Mouse (Mus musculus): Measurements from ENCODE around the gene Lasp1. TPM values are rescaled to one million over a fixed set of nuclear protein-coding genes. Genes with fewer than 3 reads are reported as not detected.

Gene Lasp1
- polyA plus RNA-seq, 1 experiment from 2014 or later, result 31.4 TPM

DNA sequence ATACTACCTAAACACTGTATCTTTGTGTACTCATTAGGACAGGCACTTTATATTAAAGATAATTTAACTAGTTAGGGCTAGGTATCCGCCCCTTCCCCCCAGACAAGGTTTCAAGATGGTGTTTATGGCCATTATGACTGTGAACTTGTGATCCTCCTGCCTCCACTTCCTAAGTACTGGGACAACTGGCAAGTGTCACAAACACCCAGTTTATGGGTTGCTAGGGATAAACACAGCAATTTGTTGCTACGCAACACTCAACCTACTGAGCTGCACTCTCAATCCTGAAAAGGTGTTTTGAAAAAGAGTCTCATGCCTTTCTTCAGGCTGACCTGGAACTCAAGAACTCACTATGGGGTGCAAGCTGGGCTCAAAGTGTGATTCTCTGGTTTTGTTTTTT is 78.5 kb downstream of the Lasp1 start:
- H3K4me2 ChIP-seq, result no peak overlapping the region
- no peaks in the 10 kb centered on the region for H3K9me3 ChIP-seq (replicated peaks)
- no peak overlapping the region for H3K4me3 ChIP-seq (replicated peaks)
- H3K36me3 ChIP-seq (replicated peaks), result no peaks in the 10 kb centered on the region
- no peak for ATAC-seq (ENCODE audit: insufficient read depth)
- no peak overlapping the region for H3K27ac ChIP-seq (replicated peaks)
- H3K9ac ChIP-seq, result no peak overlapping the region
- WGBS (ENCODE audit: insufficient replicate concordance), result 76% methylated on average over 2 of the region's 2 CpGs
- no peaks in the 10 kb centered on the region for H3K4me1 ChIP-seq (replicated peaks)
- no peaks in the 10 kb centered on the region for H3K27me3 ChIP-seq

DNA sequence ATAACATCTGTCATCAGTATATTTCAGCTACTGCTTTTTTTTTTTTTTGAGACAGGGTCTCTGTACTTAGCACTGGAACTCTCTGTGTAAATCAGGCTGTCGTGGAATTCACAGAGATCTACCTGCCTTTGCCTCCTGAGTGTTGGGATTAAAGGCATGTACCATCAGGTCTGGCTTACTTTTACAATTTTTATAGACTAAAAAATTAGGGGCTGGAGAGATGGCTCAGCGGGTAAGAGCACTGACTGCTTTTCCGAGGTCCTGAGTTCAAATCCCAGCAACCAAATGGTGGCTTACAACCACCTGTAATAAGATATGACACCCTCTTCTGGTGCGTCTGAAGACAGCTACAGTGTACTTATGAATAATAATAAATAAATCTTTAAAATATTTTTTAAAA is 81.6 kb downstream of the Lasp1 start:
- 71% methylated on average over 4 of the region's 4 CpGs for WGBS (ENCODE audit: insufficient replicate concordance)

DNA sequence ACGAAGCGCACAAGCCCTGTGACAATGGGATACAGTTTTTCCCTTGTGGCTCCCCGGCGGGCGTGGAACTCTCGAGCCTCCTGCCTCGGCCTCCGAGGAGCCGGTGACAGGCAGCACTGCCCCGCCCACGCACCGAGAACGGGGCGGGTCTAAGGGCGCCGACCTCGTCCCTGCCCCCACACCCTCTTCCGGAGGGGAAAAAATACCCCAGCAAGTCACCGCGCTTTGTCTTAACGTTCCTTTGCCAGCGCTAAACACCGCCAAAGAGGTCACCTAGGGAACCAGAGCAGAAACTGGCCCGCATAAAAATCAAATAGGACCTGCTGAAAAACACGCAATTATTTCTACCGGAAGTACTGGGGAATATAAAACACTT is 84.7 kb downstream of the Lasp1 start:
- peak; percentile 68 for ATAC-seq (ENCODE audit: insufficient read depth)
- peak overlapping the region; percentile 59 for H3K9ac ChIP-seq
- H3K4me3 ChIP-seq (replicated peaks), result peak overlapping the region; percentile 70
- H3K4me1 ChIP-seq (replicated peaks), result peaks cover 22% of the 10 kb centered on the region
- H3K9me3 ChIP-seq (replicated peaks), result no peaks in the 10 kb centered on the region
- H3K36me3 ChIP-seq (replicated peaks), result no peaks in the 10 kb centered on the region
- peak overlapping the region; percentile 87 for H3K27ac ChIP-seq (replicated peaks)
- 6% methylated on average over 26 of the region's 26 CpGs for WGBS (ENCODE audit: insufficient replicate concordance)
- H3K27me3 ChIP-seq, result no peaks in the 10 kb centered on the region
- H3K4me2 ChIP-seq, result peak overlapping the region; percentile 76

More for the DNA sequence above, 81.6 kb downstream of the Lasp1 start:
- H3K36me3 ChIP-seq (replicated peaks), result no peaks in the 10 kb centered on the region
- H3K4me1 ChIP-seq (replicated peaks), result peaks cover 19% of the 10 kb centered on the region
- H3K9me3 ChIP-seq (replicated peaks), result no peaks in the 10 kb centered on the region
- no peak overlapping the region for H3K4me3 ChIP-seq (replicated peaks)
- ATAC-seq (ENCODE audit: insufficient read depth), result no peak
- no peak overlapping the region for H3K9ac ChIP-seq
- no peak overlapping the region for H3K4me2 ChIP-seq
- no peak overlapping the region for H3K27ac ChIP-seq (replicated peaks)
- no peaks in the 10 kb centered on the region for H3K27me3 ChIP-seq

DNA sequence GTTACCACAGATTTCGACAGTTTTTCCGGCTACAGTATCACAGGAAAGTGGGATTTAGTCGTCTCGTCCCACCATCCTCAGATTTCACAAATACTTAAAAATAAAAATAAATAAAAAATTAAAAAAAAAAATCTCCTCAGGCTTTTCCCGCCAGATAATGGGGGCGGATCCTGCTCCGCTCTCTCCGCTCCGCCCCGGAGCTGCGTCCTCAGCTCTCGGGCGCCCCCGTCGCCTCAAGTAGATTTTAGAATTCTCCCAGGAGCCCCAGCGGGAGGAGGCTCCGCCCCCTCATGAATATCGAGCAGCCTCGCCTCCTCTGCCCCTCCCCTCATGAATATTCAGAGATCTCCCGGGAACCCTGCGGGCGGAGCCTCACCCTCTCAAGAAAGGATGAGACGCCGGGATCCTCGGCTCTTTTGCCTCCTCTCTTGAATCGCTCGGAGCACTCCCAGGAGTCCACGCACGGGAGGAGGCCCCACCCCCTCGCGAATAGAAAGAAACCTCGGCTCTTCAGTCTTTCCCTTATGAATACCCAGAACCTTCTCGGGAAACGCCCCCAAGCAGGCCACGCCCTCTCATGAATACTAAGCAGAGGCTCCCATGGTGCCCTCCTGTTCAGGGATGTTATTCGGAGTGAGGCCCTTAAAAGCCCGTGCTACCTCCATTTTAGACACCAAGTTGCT is 85.3 kb downstream of the Lasp1 start, which contains the start of gene Fbxo47:
Gene Fbxo47 (minus strand): TSS at position 237 of the 683 bp plus-strand sequence.
- H3K9ac ChIP-seq, result peak within 1 kb of the TSS; percentile 64
- peak; percentile 90 for ATAC-seq (ENCODE audit: insufficient read depth)
- WGBS (ENCODE audit: insufficient replicate concordance), result under 1% methylated on average over 37 of the region's 37 CpGs

DNA sequence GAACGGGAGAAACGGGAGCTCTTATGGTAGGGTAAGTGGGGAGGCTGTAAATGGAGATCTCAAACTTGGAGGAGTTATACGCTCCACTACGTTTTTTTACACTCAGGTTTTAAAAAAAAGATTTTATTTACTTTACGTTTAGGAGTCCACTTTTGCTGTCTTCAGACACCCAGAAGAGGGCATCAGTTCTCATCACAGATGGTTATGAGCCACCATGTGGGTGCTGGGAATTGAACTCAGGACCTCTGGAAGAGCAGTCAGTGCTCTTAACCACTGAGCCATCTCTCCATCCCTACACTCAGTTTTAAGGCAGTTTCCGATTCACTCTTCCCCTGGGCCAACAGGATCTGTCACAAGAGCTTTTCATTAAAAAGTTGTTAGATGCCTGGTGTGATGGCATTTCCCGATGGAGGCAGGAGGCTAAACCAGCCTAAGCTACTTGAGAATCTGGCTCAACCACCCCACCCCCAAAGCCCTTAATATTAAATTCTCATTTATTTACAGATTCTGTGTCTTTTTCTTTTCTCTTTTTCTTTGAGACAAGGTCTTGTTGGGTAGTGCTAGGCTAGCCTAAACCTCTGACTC is 85.9 kb downstream of the Lasp1 start:
- H3K9ac ChIP-seq, result peak overlapping the region; percentile 64; the same call in 1 of the 2 replicates
- no peaks in the 10 kb centered on the region for H3K9me3 ChIP-seq (replicated peaks)
- H3K27ac ChIP-seq (replicated peaks), result peak overlapping the region; percentile 87

More for the DNA sequence above, 85.3 kb downstream of the Lasp1 start, which contains the start of gene Fbxo47:
- Histone ChIP-seq H3K36me3 (replicated peaks) (no peaks in the 10 kb centered on the region), H3K9me3 (replicated peaks) (no peaks in the 10 kb centered on the region), H3K4me1 (replicated peaks) (peaks cover 22% of the 10 kb centered on the region), H3K4me3 (replicated peaks) (peak within 1 kb of the TSS; percentile 70), H3K27me3 (no peaks in the 10 kb centered on the region), H3K4me2 (peak within 1 kb of the TSS; percentile 76), H3K27ac (replicated peaks) (peak within 1 kb of the TSS; percentile 87)

DNA sequence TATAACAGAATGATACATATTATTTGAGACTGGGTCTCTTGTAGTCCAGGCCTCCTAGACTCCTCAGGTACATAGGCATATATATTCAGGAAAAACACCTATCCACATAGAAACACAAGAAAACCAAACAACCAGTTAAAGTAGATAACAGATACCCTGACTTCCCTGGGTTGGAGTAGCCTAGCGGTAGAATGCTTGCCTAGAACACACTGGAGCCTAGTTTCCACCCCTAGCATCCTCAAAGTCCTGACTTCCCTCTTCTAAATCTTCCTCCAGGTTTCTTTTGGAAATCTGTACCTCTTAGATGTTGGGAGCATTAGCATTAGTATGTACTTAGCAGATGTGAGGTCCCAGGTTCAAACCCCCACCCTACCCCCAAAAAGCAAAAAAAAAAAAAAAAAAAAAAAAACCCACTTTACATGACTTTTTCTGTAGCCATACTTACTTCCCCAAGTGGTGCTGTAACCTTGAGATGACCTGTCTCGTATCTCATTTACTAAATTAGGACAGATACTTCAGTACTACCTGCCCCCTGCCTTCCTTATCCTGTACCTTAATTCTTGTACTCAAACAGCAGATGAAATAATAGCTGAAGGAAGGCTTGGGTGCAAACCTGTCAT is 86.6 kb downstream of the Lasp1 start:
- peak overlapping the region; percentile 76 for H3K4me2 ChIP-seq
- H3K27me3 ChIP-seq, result no peaks in the 10 kb centered on the region
- ATAC-seq (ENCODE audit: insufficient read depth), result no peak
- peaks cover 22% of the 10 kb centered on the region for H3K4me1 ChIP-seq (replicated peaks)
- no peaks in the 10 kb centered on the region for H3K36me3 ChIP-seq (replicated peaks)
- H3K4me3 ChIP-seq (replicated peaks), result 0 out of 2 replicates have a peak overlapping the region, but pooled peaks have one; percentile 70
- no peaks in the 10 kb centered on the region for H3K9me3 ChIP-seq (replicated peaks)
- H3K9ac ChIP-seq, result no peak overlapping the region
- no peak overlapping the region for H3K27ac ChIP-seq (replicated peaks)
- 73% methylated on average over 2 of the region's 2 CpGs for WGBS (ENCODE audit: insufficient replicate concordance)

More for the DNA sequence above, 85.9 kb downstream of the Lasp1 start:
- Histone ChIP-seq H3K36me3 (replicated peaks) (no peaks in the 10 kb centered on the region), H3K4me3 (replicated peaks) (peak overlapping the region; percentile 70), H3K4me1 (replicated peaks) (peaks cover 22% of the 10 kb centered on the region), H3K27me3 (no peaks in the 10 kb centered on the region), H3K4me2 (peak overlapping the region; percentile 76)
- peak; percentile 2; the same call in 1 of the 2 replicates for ATAC-seq (ENCODE audit: insufficient read depth)
- 30% methylated on average over 7 of the region's 7 CpGs for WGBS (ENCODE audit: insufficient replicate concordance)

Other genes starting within 250 kb of the Lasp1 start
- 0.02 TPM in 1 of 2 replicates, not detected in the other for gene Srcin1, start 222.8 kb upstream of the Lasp1 start, polyA plus RNA-seq (2015; fragmentation: Nextera tagmentation; extraction: Ambion mirVana)
- gene Epop, start 169.3 kb upstream of the Lasp1 start, polyA plus RNA-seq (2015; fragmentation: Nextera tagmentation; extraction: Ambion mirVana), result 0.39 and 0.40 TPM in 2 replicates
- 0.16 and 0.20 TPM in 2 replicates for gene Mllt6, start 135.6 kb upstream of the Lasp1 start, polyA plus RNA-seq (2015; fragmentation: Nextera tagmentation; extraction: Ambion mirVana)
- 11.4 and 12.3 TPM in 2 replicates for gene Cisd3, start 113.2 kb upstream of the Lasp1 start, polyA plus RNA-seq (2015; fragmentation: Nextera tagmentation; extraction: Ambion mirVana)
- 1.4 and 2.7 TPM in 2 replicates for gene Pcgf2, start 98.5 kb upstream of the Lasp1 start, polyA plus RNA-seq (2015; fragmentation: Nextera tagmentation; extraction: Ambion mirVana)
- gene Psmb3, start 95.6 kb upstream of the Lasp1 start, polyA plus RNA-seq (2015; fragmentation: Nextera tagmentation; extraction: Ambion mirVana), result 236 and 247 TPM in 2 replicates
- 0.48 and 0.54 TPM in 2 replicates for gene Pip4k2b, start 54.3 kb upstream of the Lasp1 start, polyA plus RNA-seq (2015; fragmentation: Nextera tagmentation; extraction: Ambion mirVana)
- gene Cwc25, start 32.4 kb upstream of the Lasp1 start, polyA plus RNA-seq (2015; fragmentation: Nextera tagmentation; extraction: Ambion mirVana), result 5.4 and 5.8 TPM in 2 replicates
- not detected in 2 replicates for gene 1700001P01Rik, start 23.1 kb upstream of the Lasp1 start, polyA plus RNA-seq (2015; fragmentation: Nextera tagmentation; extraction: Ambion mirVana)
- gene Rpl23, start 16.6 kb upstream of the Lasp1 start, polyA plus RNA-seq (2015; fragmentation: Nextera tagmentation; extraction: Ambion mirVana), result 185 and 242 TPM in 2 replicates
- 0.30 and 0.39 TPM in 2 replicates for gene B230217C12Rik, start 41.8 kb downstream of the Lasp1 start, polyA plus RNA-seq (2015; fragmentation: Nextera tagmentation; extraction: Ambion mirVana)
- gene Fbxo47, start 85.2 kb downstream of the Lasp1 start, polyA plus RNA-seq (2015; fragmentation: Nextera tagmentation; extraction: Ambion mirVana), result 0.40 and 0.44 TPM in 2 replicates
- gene Plxdc1, start 187.4 kb downstream of the Lasp1 start, polyA plus RNA-seq (2015; fragmentation: Nextera tagmentation; extraction: Ambion mirVana), result 0.74 and 0.75 TPM in 2 replicates
- 7.4 and 8.3 TPM in 2 replicates for gene Arl5c, start 197.2 kb downstream of the Lasp1 start, polyA plus RNA-seq (2015; fragmentation: Nextera tagmentation; extraction: Ambion mirVana)
- gene Cacnb1, start 224.0 kb downstream of the Lasp1 start, polyA plus RNA-seq (2015; fragmentation: Nextera tagmentation; extraction: Ambion mirVana), result 1.1 and 1.6 TPM in 2 replicates
- gene Rpl19, start 227.7 kb downstream of the Lasp1 start, polyA plus RNA-seq (2015; fragmentation: Nextera tagmentation; extraction: Ambion mirVana), result 535 and 549 TPM in 2 replicates

All from liver, embryonic 15.5 days (tissue).